Mouse (Mus musculus) megakaryocyte, embryonic 14.5 days (primary cell): ENCODE measurements around the gene Atoh7. TPM values are rescaled to one million over a fixed set of nuclear protein-coding genes. Genes with fewer than 3 reads are reported as not detected.

Source experiments
- H3K27me3 ChIP-seq: replicated peaks from 2 replicates; pipeline ENCODE3; 2012; ENCODE audit warnings: inconsistent platforms
- H3K36me3 ChIP-seq: replicated peaks from 2 replicates; pipeline ENCODE3; 2012; ENCODE audit warnings: low read length, inconsistent platforms, mixed read lengths
- H3K4me1 ChIP-seq: 2 replicates; pipeline ENCODE4 v1.6.1; 2012; ENCODE audit warnings: inconsistent platforms
- H3K4me3 ChIP-seq: replicated peaks from 2 replicates; pipeline ENCODE3; 2012; ENCODE audit warnings: moderate library complexity, mild to moderate bottlenecking, inconsistent platforms
- H3K9me3 ChIP-seq: 2 replicates; pipeline ENCODE4 v1.6.1; 2012; ENCODE audit warnings: inconsistent platforms
- FLI1 ChIP-seq: IDR thresholded peaks from 2 replicates; pipeline ENCODE4 v1.6.1; 2012; ENCODE audit warnings: low read length, inconsistent platforms, mixed read lengths
- GATA1 ChIP-seq: IDR thresholded peaks from 3 replicates; pipeline ENCODE4 v1.6.1; 2012; ENCODE audit warnings: mixed read lengths, low read length, inconsistent platforms, borderline replicate concordance
- polyA plus RNA-seq: library from polyadenylated mRNA; stranded (reverse); fragments of >175 nt; gene quantifications from 2 replicates; pipeline ENCODE4 v1.2.3, GENCODE M21; 2012; ENCODE audit warnings: low replicate concordance; ENCODE audit not compliant: insufficient read depth

The Atoh7 gene
- polyA plus RNA-seq, 1 experiment = not detected

DNA sequence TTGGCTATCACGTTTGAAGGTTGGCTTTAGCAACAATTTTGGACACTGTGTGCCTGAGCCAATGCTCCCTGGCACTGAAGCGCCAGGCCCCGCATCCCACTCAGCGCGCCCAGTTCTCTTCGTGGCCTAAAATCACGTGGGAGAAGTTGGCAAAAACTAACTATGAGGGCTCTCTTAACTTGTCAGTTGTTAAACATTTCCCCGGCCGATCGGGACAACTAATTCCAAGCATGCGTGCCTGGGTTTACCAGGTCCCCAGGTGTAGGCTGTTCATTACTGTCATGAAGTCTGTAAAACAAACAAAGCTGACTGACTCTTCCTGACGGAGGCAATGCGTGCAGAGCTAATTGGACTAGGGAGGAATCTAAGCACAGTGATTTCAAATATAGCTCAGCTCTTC lies 43.2 kb downstream of the Atoh7 start:
- Histone ChIP-seq H3K27me3 (no peaks in the 10 kb centered on the region), H3K4me3 (no peak overlapping the region), H3K4me1 (peaks cover 8% of the 10 kb centered on the region), H3K36me3 (no peaks in the 10 kb centered on the region), H3K9me3 (no peaks in the 10 kb centered on the region)
- TF ChIP-seq FLI1 (no peak), GATA1 (no peak)

Other genes with a start within 250 kb of the Atoh7 start
- gene Tet1, start 190.7 kb upstream of the Atoh7 start, polyA plus RNA-seq = 0.01 TPM in 1 of 2 replicates, not detected in the other
- gene Slc25a16, start 179.0 kb upstream of the Atoh7 start, polyA plus RNA-seq = 4.6 and 4.9 TPM in 2 replicates
- 1.0 and 1.5 TPM in 2 replicates for gene Dna2, start 152.6 kb upstream of the Atoh7 start, polyA plus RNA-seq
- gene Rufy2, start 119.4 kb upstream of the Atoh7 start, polyA plus RNA-seq = 0.43 TPM in 1 of 2 replicates, not detected in the other
- 18.4 TPM in 1 of 2 replicates, not detected in the other for gene Hnrnph3, start 75.4 kb upstream of the Atoh7 start, polyA plus RNA-seq
- gene Pbld2, start 75.3 kb upstream of the Atoh7 start, polyA plus RNA-seq = 0.74 TPM in 1 of 2 replicates, not detected in the other
- 0.10 TPM in 1 of 2 replicates, not detected in the other for gene Pbld1, start 39.5 kb upstream of the Atoh7 start, polyA plus RNA-seq
- not detected in 2 replicates for gene Mypn, start 104.3 kb downstream of the Atoh7 start, polyA plus RNA-seq
- gene Herc4, start 144.2 kb downstream of the Atoh7 start, polyA plus RNA-seq = 8.2 TPM in 1 of 2 replicates, not detected in the other